Mouse (Mus musculus) olfactory bulb, adult 2 months (tissue): ENCODE results near the gene Wbp11.

ENCODE experiments used
- CTCF ChIP-seq: fragments of 200-500 bp; IDR thresholded peaks from 2 replicates; pipeline ENCODE4 v1.5.1; 2012; ENCODE audit warnings: low read depth, mild to moderate bottlenecking, low read length, moderate library complexity; ENCODE audit not compliant: insufficient read depth
- POLR2A ChIP-seq: fragments of 200-500 bp; IDR thresholded peaks from 2 replicates; pipeline ENCODE4 v1.6.1; 2012; ENCODE audit warnings: mild to moderate bottlenecking, low read depth, low read length, moderate library complexity; ENCODE audit not compliant: insufficient read depth

DNA sequence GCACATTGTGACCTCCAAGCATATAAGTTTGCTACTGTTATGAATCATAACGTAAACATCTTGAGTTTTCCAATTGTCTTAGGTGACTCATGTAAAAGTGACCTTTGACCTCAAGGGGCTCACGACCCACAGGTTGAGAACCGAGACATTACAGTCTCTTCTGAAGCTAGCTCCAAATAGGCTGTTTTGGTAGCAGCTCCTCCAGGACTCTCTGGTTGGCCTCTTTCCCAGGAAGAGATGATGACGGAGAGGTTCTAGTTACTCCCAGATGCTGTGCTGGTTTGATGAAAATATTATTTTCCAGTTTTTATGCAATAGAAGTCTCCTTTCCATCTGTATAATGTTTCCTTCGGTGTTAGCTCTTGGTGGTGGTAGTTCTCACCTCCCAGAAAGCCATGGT, 40.9 kb upstream of the Wbp11 start:
- TF ChIP-seq CTCF (no peak), POLR2A (no peak)
